Mouse (Mus musculus) intestine, embryonic 14.5 days (tissue): ENCODE data around the gene Stoml2. TPM values are rescaled to one million over a fixed set of nuclear protein-coding genes. Genes with fewer than 3 reads are reported as not detected.

Experiments
- ATAC-seq: fragments of 200-750 bp; cut with Nextera tagmentation; replicated peaks from 2 replicates; pipeline ENCODE4 v1.8.0; 2017; ENCODE audit warnings: low read depth, moderate number of reproducible peaks, moderate TSS enrichment, moderate library complexity; ENCODE audit not compliant: low FRiP score, low TSS enrichment
- DNase-seq: peaks from one replicate; pipeline ENCODE4 v3.0.0-alpha.2; 2018; ENCODE audit warnings: low spot score
- H3K27ac ChIP-seq: fragments of 300-500 bp; sonication (generic); 2 replicates; pipeline ENCODE4 v1.5.1; 2014; ENCODE audit warnings: low read depth, mild to moderate bottlenecking, control low read depth
- H3K27me3 ChIP-seq: fragments of 300-500 bp; sonication (generic); replicated peaks from 2 replicates; pipeline ENCODE4 v1.6.1; 2014; ENCODE audit warnings: low read length, control low read depth; ENCODE audit not compliant: control insufficient read depth, insufficient read depth
- H3K36me3 ChIP-seq: fragments of 300-500 bp; sonication (generic); 2 replicates; pipeline ENCODE4 v1.6.1; 2014; ENCODE audit warnings: low read length, control low read depth; ENCODE audit not compliant: control insufficient read depth, insufficient read depth
- H3K4me1 ChIP-seq: fragments of 300-500 bp; sonication (generic); replicated peaks from 2 replicates; pipeline ENCODE4 v1.6.1; 2014; ENCODE audit warnings: low read length, control low read depth, mixed read lengths; ENCODE audit not compliant: control insufficient read depth, insufficient read depth
- H3K4me2 ChIP-seq: fragments of 300-500 bp; sonication (generic); 2 replicates; pipeline ENCODE4 v1.6.1; 2014; ENCODE audit warnings: low read length
- H3K4me3 ChIP-seq: fragments of 300-500 bp; sonication (generic); 2 replicates; pipeline ENCODE4 v1.5.1; 2014; ENCODE audit warnings: low read depth, low read length, control low read depth, mixed read lengths
- H3K9ac ChIP-seq: fragments of 300-500 bp; sonication (generic); 2 replicates; pipeline ENCODE4 v1.6.1; 2014; ENCODE audit warnings: mild to moderate bottlenecking, low read length
- H3K9me3 ChIP-seq: fragments of 300-500 bp; sonication (generic); 2 replicates; pipeline ENCODE4 v1.6.1; 2016; ENCODE audit warnings: low read length, control low read depth; ENCODE audit not compliant: control insufficient read depth
- WGBS: fragments of 180-500 bp; shearing (Covaris S2); extraction: QIAGEN DNeasy Blood & Tissue Kit; methylation state at CpG from one replicate; pipeline ENCODE4 v1.1.7; 2014; 5-methylcytosine and 5-hydroxymethylcytosine counted together
- polyA plus RNA-seq: library from polyadenylated mRNA; unstranded; fragments of >200 nt; fragmentation: Nextera tagmentation; extraction: Ambion mirVana; gene quantifications from 2 replicates; pipeline ENCODE4 v1.2.1, GENCODE M21; 2014

Stoml2 gene
- polyA plus RNA-seq, 1 experiment from 2014 or later = 332 TPM

DNA sequence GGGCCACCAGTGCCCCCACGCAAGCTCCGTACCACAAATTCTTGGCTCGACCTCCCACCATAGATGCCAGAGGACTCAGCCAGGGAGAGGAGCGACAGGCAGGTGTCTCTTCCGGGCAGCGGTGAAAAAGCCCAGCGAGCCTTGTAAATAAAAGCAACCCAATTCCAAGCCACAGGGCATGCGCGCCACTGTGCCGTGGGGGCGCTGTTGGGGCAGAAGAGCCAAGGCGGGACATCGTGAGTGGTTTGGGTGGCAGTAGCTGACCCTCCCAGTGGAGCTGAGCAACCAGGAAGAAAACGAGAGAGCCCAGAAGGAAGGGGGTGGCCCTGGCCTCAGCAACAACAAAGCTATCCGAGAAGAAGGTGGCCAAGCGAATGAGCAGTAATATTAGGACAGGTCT lies 10.6 kb downstream of the Stoml2 start:
- WGBS = 88% methylated on average over 16 of the region's 16 CpGs
- DNase-seq = no peak
- Histone ChIP-seq H3K9ac (no peak overlapping the region), H3K27ac (no peak overlapping the region), H3K27me3 (no peaks in the 10 kb centered on the region), H3K9me3 (no peaks in the 10 kb centered on the region), H3K4me1 (peaks cover 8% of the 10 kb centered on the region), H3K4me3 (no peak overlapping the region), H3K36me3 (peaks cover 72% of the 10 kb centered on the region), H3K4me2 (no peak overlapping the region)
- ATAC-seq = no peak

- Histone ChIP-seq H3K9me3 (no peaks in the 10 kb centered on the region), H3K36me3 (peaks cover 72% of the 10 kb centered on the region), H3K4me3 (no peak overlapping the region), H3K27me3 (no peaks in the 10 kb centered on the region), H3K4me1 (peaks cover 8% of the 10 kb centered on the region), H3K27ac (no peak overlapping the region), H3K9ac (no peak overlapping the region), H3K4me2 (no peak overlapping the region)
- 91% methylated on average over 23 of the region's 23 CpGs for WGBS
- no peak for DNase-seq
- no peak for ATAC-seq
Measured at GRCm38 (mm10) chr4:43019641-43020465, 11.7 kb downstream of the Stoml2 start.

DNA sequence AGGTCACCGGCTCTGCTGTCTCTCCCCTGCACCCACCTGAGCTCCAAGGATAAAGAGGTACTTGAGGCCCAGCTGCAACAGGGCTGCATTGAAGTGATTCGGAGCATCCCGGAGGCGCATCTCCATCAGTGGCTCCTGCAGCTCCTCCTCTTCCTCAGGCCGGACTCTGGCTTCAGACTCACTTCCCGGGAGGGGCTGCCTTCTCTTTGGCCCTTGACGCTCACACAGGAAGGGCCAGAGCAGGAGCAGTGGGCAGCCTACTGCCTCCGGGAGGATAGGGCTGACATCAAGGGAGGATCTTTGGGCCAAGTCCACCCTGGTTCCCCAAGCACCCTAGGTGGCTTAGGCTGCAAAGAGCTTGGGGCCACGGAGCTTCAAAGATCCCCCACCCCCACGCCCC lies 12.3 kb downstream of the Stoml2 start:
- H3K36me3 ChIP-seq = peaks cover 72% of the 10 kb centered on the region
- 89% methylated on average over 10 of the region's 10 CpGs for WGBS
- DNase-seq = no peak
- peaks cover under 1% of the 10 kb centered on the region; the same call in 1 of the 2 replicates for H3K4me1 ChIP-seq
- H3K9ac ChIP-seq = no peak overlapping the region
- H3K4me3 ChIP-seq = no peak overlapping the region
- no peaks in the 10 kb centered on the region for H3K9me3 ChIP-seq
- no peak overlapping the region for H3K4me2 ChIP-seq
- no peaks in the 10 kb centered on the region for H3K27me3 ChIP-seq
- ATAC-seq = no peak
- H3K27ac ChIP-seq = no peak overlapping the region

- H3K27me3 ChIP-seq = no peaks in the 10 kb centered on the region
- no peak for DNase-seq
- ATAC-seq = no peak
- H3K36me3 ChIP-seq = peaks cover 63% of the 10 kb centered on the region
- WGBS = 92% methylated on average over 4 of the region's 4 CpGs
- H3K4me1 ChIP-seq = no peaks in the 10 kb centered on the region
- no peak overlapping the region for H3K9ac ChIP-seq
- H3K9me3 ChIP-seq = no peaks in the 10 kb centered on the region
- H3K27ac ChIP-seq = no peak overlapping the region
- H3K4me2 ChIP-seq = no peak overlapping the region
- H3K4me3 ChIP-seq = no peak overlapping the region
Measured at GRCm38 (mm10) chr4:43018156-43018555, 13.4 kb downstream of the Stoml2 start.

GRCm38 (mm10) chr4:43012091-43012490 lies 19.4 kb downstream of the Stoml2 start:
- H3K9me3 ChIP-seq = no peaks in the 10 kb centered on the region
- no peaks in the 10 kb centered on the region for H3K27me3 ChIP-seq
- no peak overlapping the region for H3K4me2 ChIP-seq
- no peak overlapping the region for H3K27ac ChIP-seq
- H3K9ac ChIP-seq = no peak overlapping the region
- H3K4me1 ChIP-seq = peaks cover 5% of the 10 kb centered on the region; the same call in 1 of the 2 replicates
- 93% methylated on average over 1 of the region's 1 CpGs for WGBS
- DNase-seq = no peak
- ATAC-seq = no peak
- no peak overlapping the region for H3K4me3 ChIP-seq
- peaks cover 7% of the 10 kb centered on the region; the same call in 1 of the 2 replicates for H3K36me3 ChIP-seq

DNA sequence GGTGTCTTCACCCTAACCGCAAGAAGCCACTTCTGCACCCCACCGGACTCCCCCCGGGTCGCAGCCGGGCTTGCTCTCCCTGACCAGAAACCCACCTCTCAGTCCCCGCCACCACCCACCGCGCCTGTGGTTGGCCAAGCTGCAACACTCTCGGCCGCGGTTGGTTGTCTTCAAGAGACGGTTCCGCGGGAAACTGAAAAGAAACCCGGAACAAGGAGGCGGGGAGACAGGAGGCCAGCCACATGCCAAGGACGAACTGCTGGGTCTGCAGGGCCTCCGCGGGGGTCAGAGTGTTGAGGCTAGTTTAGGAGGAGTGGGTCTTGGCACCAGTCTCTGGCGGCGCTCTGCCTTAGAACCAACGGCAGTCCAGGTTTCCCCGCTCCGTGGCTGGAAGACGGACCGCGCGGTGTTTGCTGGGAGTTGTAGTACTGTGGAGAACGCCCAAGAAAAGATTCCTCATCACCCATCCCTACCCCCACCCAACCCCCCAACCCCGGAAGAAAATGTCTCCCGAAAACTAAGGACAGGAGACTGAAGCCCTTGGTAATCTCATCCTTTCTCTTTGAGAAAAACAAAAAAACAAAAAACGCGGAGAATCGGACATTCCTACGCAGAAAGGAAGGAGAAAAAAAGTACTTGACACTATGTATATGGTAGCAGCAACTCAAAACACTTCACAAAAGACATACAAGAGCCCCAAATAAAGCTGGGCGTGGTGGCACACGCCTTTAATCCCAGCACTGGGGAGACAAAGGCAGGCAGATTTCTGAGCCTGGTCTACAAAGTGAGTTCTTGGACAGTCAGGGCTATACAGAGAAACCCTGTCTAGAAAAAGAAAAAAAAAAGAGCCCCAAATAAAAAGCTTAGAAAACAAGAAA lies 21.1 kb downstream of the Stoml2 start, which contains the start of gene Fancg:
TSS of gene Fancg (minus strand) at position 346 of the 878 bp plus-strand sequence.
- Histone ChIP-seq H3K9me3 (no peaks in the 10 kb centered on the region), H3K27me3 (no peaks in the 10 kb centered on the region), H3K36me3 (0 out of 2 replicates have a peak, but pooled peaks cover 8% of the 10 kb centered on the region), H3K27ac (peak within 1 kb of the TSS; percentile 43; the same call in 1 of the 2 replicates), H3K4me3 (peak within 1 kb of the TSS; percentile 83), H3K9ac (peak within 1 kb of the TSS; percentile 65), H3K4me2 (peak within 1 kb of the TSS; percentile 92), H3K4me1 (peaks cover 5% of the 10 kb centered on the region; the same call in 1 of the 2 replicates)
- ATAC-seq (peak; percentile 90), DNase-seq (peak; percentile 94)
- 2% methylated on average over 37 of the region's 37 CpGs for WGBS

DNA sequence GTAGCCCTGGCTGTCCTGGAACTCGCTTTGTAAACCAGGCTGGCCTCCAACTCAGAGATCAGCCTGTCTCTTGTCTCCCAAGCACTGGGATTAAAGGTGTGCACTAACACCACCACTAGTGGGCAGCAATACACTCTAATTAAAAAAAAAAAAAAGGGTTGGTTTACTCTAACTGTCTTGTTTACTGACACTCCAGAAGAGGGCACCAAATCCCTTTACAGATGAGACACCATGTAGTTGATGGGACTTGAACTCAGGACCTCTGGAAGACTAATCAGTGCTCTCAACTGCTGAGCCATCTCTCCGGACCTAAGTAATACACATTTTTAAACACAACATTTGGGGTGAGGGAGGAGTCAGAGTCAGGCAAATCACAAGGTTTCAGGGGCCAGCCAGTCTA lies 25.7 kb downstream of the Stoml2 start:
- H3K27ac ChIP-seq = no peak overlapping the region
- no peak overlapping the region for H3K4me3 ChIP-seq
- peaks cover 5% of the 10 kb centered on the region; the same call in 1 of the 2 replicates for H3K4me1 ChIP-seq
- no peak for ATAC-seq
- no peaks in the 10 kb centered on the region for H3K27me3 ChIP-seq
- no peak overlapping the region for H3K9ac ChIP-seq
- no peak for DNase-seq
- H3K9me3 ChIP-seq = no peaks in the 10 kb centered on the region
- H3K4me2 ChIP-seq = no peak overlapping the region
- 0 out of 2 replicates have a peak, but pooled peaks cover 8% of the 10 kb centered on the region for H3K36me3 ChIP-seq
- 56% methylated on average over 2 of the region's 2 CpGs for WGBS

DNA sequence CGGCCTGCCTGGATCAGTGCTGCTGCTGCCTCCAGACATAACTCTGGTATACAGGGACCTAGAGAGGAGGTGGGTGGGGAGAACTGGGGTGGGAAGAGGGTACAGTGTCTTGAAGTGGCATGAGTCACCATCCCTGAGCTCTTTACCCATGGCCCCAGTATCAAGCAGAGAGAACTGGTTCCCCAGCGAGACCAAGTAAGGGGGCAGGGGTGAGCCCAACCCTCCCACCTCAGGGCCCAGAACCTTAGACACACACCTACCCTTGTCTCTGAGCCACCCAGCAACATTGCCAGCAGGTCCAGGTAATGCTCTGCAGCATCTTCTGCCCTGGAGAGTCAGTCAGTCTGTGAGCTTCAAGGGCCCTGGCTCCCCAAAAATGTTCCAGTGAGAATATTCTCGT lies 26.6 kb downstream of the Stoml2 start:
- H3K36me3 ChIP-seq = 0 out of 2 replicates have a peak, but pooled peaks cover 8% of the 10 kb centered on the region
- no peak overlapping the region for H3K27ac ChIP-seq
- no peak overlapping the region for H3K4me3 ChIP-seq
- H3K9me3 ChIP-seq = no peaks in the 10 kb centered on the region
- H3K9ac ChIP-seq = no peak overlapping the region
- 93% methylated on average over 3 of the region's 3 CpGs for WGBS
- H3K4me1 ChIP-seq = peaks cover 5% of the 10 kb centered on the region; the same call in 1 of the 2 replicates
- H3K4me2 ChIP-seq = no peak overlapping the region
- DNase-seq (no peak), ATAC-seq (no peak)
- H3K27me3 ChIP-seq = no peaks in the 10 kb centered on the region
